Mouse (Mus musculus) thymus, adult 2 months (tissue): ENCODE results near the gene Mgat3. TPM values are rescaled to one million over a fixed set of nuclear protein-coding genes. Genes with fewer than 3 reads are reported as not detected.

Source experiments
- DNase-seq: peaks from one replicate; pipeline ENCODE4 v3.0.0; 2021
- H3K27ac ChIP-seq: fragments of 200-500 bp; 2 replicates; pipeline ENCODE4 v1.5.1; 2012; ENCODE audit warnings: low read length, control low read depth; ENCODE audit not compliant: control insufficient read depth, insufficient read depth
- H3K27me3 ChIP-seq: fragments of 200-500 bp; 2 replicates; pipeline ENCODE4 v1.6.1; 2012; ENCODE audit warnings: mild to moderate bottlenecking, low read length, moderate library complexity, mixed read lengths; ENCODE audit not compliant: control insufficient read depth, insufficient read depth
- H3K36me3 ChIP-seq: fragments of 200-500 bp; 2 replicates; pipeline ENCODE4 v1.6.1; 2012; ENCODE audit warnings: mild to moderate bottlenecking, low read length, moderate library complexity; ENCODE audit not compliant: control insufficient read depth, insufficient read depth
- H3K4me1 ChIP-seq: fragments of 200-500 bp; replicated peaks from 2 replicates; pipeline ENCODE4 v1.6.1; 2012; ENCODE audit warnings: low read length; ENCODE audit not compliant: control insufficient read depth, insufficient read depth
- H3K4me3 ChIP-seq: fragments of 200-500 bp; 2 replicates; pipeline ENCODE4 v1.5.1; 2012; ENCODE audit warnings: mild to moderate bottlenecking, low read length, control low read depth, moderate library complexity; ENCODE audit not compliant: control insufficient read depth, insufficient read depth
- CTCF ChIP-seq: fragments of 200-500 bp; IDR thresholded peaks from 2 replicates; pipeline ENCODE4 v1.5.1; 2012; ENCODE audit warnings: mild to moderate bottlenecking, control low read depth, low read length, moderate library complexity, borderline replicate concordance; ENCODE audit not compliant: control insufficient read depth, poor library complexity, insufficient read depth; ENCODE audit errors: extremely low read depth
- POLR2A ChIP-seq: fragments of 200-500 bp; IDR thresholded peaks from 2 replicates; pipeline ENCODE4 v1.6.1; 2012; ENCODE audit warnings: mild to moderate bottlenecking, low read length, control low read depth, moderate library complexity; ENCODE audit not compliant: control insufficient read depth, poor library complexity, insufficient read depth; ENCODE audit errors: extremely low read depth
- WGBS: fragments of 180-500 bp; shearing (Covaris S2); methylation state at CpG from one replicate; pipeline ENCODE4 v1.1.7; 2018; 5-methylcytosine and 5-hydroxymethylcytosine counted together
- polyA plus RNA-seq: library from polyadenylated mRNA; depleted of rRNA; stranded (reverse); fragments of >200 nt; gene quantifications from 2 replicates; pipeline ENCODE4 v1.2.3, GENCODE M21; 2012

The Mgat3 gene
- polyA plus RNA-seq, 1 experiment = 20.3 TPM

- peaks cover 6% of the 10 kb centered on the region for H3K4me1 ChIP-seq
- no peak for TF ChIP-seq CTCF
- TF ChIP-seq POLR2A = no peak
- 96% methylated on average over 2 of the region's 2 CpGs for WGBS
Observed at GRCm38 (mm10) chr15:80140302-80140701, 33.2 kb upstream of the Mgat3 start.

GRCm38 (mm10) chr15:80140878-80141277 is 32.6 kb upstream of the Mgat3 start:
- H3K27ac ChIP-seq = no peak overlapping the region
- H3K4me3 ChIP-seq = no peak overlapping the region
- H3K4me1 ChIP-seq = peaks cover 9% of the 10 kb centered on the region
- peaks cover 16% of the 10 kb centered on the region; the same call in 1 of the 2 replicates for H3K36me3 ChIP-seq
- no peaks in the 10 kb centered on the region for H3K27me3 ChIP-seq
- 97% methylated on average over 3 of the region's 3 CpGs for WGBS
- no peak for TF ChIP-seq POLR2A
- TF ChIP-seq CTCF = no peak
- no peak for DNase-seq

More at GRCm38 (mm10) chr15:80140302-80140701, 33.2 kb upstream of the Mgat3 start:
- Histone ChIP-seq H3K27me3 (no peaks in the 10 kb centered on the region), H3K4me3 (no peak overlapping the region), H3K27ac (no peak overlapping the region), H3K36me3 (peaks cover 16% of the 10 kb centered on the region; the same call in 1 of the 2 replicates)
- no peak for DNase-seq

- Histone ChIP-seq H3K36me3 (peaks cover 16% of the 10 kb centered on the region; the same call in 1 of the 2 replicates), H3K4me3 (no peak overlapping the region), H3K4me1 (peaks cover 17% of the 10 kb centered on the region), H3K27ac (no peak overlapping the region), H3K27me3 (no peaks in the 10 kb centered on the region)
- TF ChIP-seq CTCF (no peak), POLR2A (no peak)
- 98% methylated on average over 3 of the region's 3 CpGs for WGBS
- no peak for DNase-seq
Observed at GRCm38 (mm10) chr15:80142130-80142529, 31.4 kb upstream of the Mgat3 start.

- no peaks in the 10 kb centered on the region for H3K27me3 ChIP-seq
- H3K27ac ChIP-seq = no peak overlapping the region
- DNase-seq = no peak
- no peak overlapping the region for H3K4me3 ChIP-seq
- TF ChIP-seq CTCF (no peak), POLR2A (no peak)
- peaks cover 16% of the 10 kb centered on the region; the same call in 1 of the 2 replicates for H3K36me3 ChIP-seq
- WGBS = 95% methylated on average over 6 of the region's 6 CpGs
- peaks cover 27% of the 10 kb centered on the region for H3K4me1 ChIP-seq
Observed at GRCm38 (mm10) chr15:80143760-80144159, 29.8 kb upstream of the Mgat3 start.

GRCm38 (mm10) chr15:80145397-80145796 is 28.1 kb upstream of the Mgat3 start:
- Histone ChIP-seq H3K4me1 (peaks cover 42% of the 10 kb centered on the region), H3K27ac (no peak overlapping the region), H3K4me3 (no peak overlapping the region), H3K27me3 (no peaks in the 10 kb centered on the region), H3K36me3 (peaks cover 16% of the 10 kb centered on the region; the same call in 1 of the 2 replicates)
- TF ChIP-seq CTCF = no peak
- TF ChIP-seq POLR2A = no peak
- DNase-seq = no peak
- 98% methylated on average over 5 of the region's 5 CpGs for WGBS

- no peak for DNase-seq
- Histone ChIP-seq H3K36me3 (peaks cover 12% of the 10 kb centered on the region; the same call in 1 of the 2 replicates), H3K27me3 (no peaks in the 10 kb centered on the region), H3K27ac (no peak overlapping the region), H3K4me1 (peaks cover 43% of the 10 kb centered on the region), H3K4me3 (no peak overlapping the region)
- WGBS = 13% methylated on average over 6 of the region's 6 CpGs
- no peak for TF ChIP-seq POLR2A
- TF ChIP-seq CTCF = no peak
Observed at GRCm38 (mm10) chr15:80146153-80146552, 27.4 kb upstream of the Mgat3 start.

GRCm38 (mm10) chr15:80147090-80147489 is 26.4 kb upstream of the Mgat3 start:
- Histone ChIP-seq H3K4me1 (peaks cover 43% of the 10 kb centered on the region), H3K36me3 (peaks cover 4% of the 10 kb centered on the region; the same call in 1 of the 2 replicates), H3K4me3 (no peak overlapping the region), H3K27ac (peak overlapping the region; percentile 50; the same call in 1 of the 2 replicates), H3K27me3 (no peaks in the 10 kb centered on the region)
- DNase-seq = no peak
- WGBS = 77% methylated on average over 14 of the region's 14 CpGs
- TF ChIP-seq POLR2A (no peak), CTCF (no peak)
